Mouse (Mus musculus) embryo, embryonic 10 days (tissue): Measurements from ENCODE around the gene Gspt1.
A peak's percentile ranks its signal among the peaks of the same experiment; 100 is the strongest.
"Not testable (repeated sequence)": the region's sequence is repeated elsewhere in the genome, so short reads cannot be mapped to it uniquely, and the experiment has no call there.

Experiments used
- DNase-seq: peaks from one replicate; pipeline ENCODE4 v3.0.0-alpha.2; 2015; ENCODE audit warnings: low spot score

The Gspt1 gene

GRCm38 (mm10) chr16:11253898-11254722 lies at the start of gene Gspt1:
Gene Gspt1 (minus strand): TSS chr16:11254325.
- DNase-seq = peak; percentile 98

GRCm38 (mm10) chr16:11303741-11304140 lies 49.6 kb upstream of the Gspt1 start:
- no peak for DNase-seq

DNA sequence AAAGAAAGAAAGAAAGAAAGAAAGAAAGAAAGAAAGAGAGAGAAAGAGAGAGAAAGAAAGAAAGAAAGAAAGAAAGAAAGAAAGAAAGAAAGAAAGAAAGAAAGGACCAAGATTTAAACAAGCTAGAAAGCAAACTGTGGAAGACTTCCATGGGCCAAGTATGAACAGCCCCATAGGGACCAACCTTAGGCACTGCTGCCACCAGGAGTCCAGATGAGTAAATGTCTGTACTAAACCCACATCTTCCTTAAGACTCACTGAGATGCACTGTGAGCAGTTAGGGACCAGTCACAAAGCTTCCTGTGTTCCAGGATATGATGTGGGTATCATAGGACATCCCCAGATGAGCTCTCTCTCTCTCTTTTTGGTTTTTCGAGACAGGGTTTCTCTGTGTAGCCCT lies 43.6 kb upstream of the Gspt1 start:
- not testable (repeated sequence) for DNase-seq

GRCm38 (mm10) chr16:11295583-11295982 lies 41.5 kb upstream of the Gspt1 start:
- not testable (repeated sequence) for DNase-seq

DNA sequence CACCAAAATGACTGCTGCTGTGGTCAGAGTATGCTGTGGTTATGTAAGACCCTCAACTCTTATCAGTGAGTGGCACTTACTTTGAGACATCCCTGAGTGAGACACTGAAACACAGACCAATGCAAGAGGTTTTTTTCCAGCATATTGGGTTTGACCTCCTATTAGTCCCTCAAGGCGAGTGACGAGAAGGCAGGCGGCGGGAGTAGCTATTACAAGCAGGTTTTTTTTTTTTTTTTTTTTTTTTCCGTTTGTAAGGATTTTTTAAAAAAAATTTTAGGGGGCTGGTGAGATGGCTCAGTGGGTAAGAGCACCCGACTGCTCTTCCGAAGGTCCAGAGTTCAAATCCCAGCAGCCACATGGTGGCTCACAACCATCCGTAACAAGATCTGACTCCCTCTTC lies 34.7 kb upstream of the Gspt1 start:
- DNase-seq = not testable (repeated sequence)

DNA sequence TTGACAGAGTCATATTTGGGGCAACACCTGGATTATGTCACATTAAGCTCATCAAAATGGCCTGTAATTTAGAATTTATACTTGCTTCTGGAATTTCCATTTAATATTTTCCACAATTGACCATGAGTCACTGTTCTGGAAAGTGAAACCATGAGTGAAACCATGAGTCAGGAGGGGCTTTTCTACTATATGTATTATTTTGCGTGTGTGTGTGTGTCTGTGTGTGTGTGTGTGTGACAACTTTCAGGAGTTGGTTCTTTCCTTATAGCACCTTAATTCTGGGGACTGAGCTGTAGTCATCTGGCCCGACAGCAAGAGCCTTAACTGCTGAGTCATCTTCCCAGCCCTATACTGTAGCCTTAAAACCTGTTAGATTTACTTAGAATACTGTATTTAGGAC lies 31.8 kb upstream of the Gspt1 start:
- DNase-seq = no peak

DNA sequence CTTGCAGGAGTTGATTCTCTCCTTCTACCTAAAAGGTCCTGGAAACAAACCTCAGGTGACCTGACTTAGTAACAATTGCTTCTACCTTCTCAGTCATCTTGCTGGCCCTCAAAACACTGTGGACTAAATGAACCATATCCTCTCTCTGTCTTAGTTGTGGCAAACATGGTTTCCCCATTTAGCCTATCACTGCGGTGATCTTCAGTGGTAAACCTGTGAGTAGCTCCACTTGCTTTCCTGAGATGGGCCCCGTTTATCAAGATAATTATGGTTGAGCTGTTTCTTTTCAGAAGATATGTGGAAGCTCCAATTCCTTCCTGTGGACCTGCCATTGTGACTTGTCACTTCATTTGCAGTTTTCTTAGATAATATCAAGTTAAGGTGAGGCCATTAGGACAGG lies 30.8 kb upstream of the Gspt1 start:
- no peak for DNase-seq

- DNase-seq = no peak
Measured at GRCm38 (mm10) chr16:11282655-11283232, 28.6 kb upstream of the Gspt1 start.

- DNase-seq = no peak
Measured at GRCm38 (mm10) chr16:11278778-11279177, 24.7 kb upstream of the Gspt1 start.

GRCm38 (mm10) chr16:11276888-11277287 lies 22.8 kb upstream of the Gspt1 start:
- DNase-seq = no peak

DNA sequence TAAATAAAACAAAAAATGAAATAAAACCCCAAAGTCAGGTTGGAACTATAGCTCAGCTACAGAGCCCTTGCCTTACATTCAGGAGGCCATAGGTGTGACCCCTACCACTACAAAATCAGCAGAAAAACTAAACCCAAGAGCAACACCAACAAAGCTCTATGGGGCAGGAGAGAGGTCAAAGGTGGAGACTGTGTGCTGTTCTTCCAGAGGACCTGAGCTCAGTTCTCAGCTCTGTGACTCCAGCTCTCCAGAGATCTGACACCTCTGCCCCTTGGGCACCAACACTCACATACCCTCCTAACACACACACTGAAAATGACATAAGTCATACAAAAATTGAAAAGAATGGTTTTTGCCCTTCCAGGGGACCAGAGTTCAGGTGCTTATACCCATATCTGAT lies 16.9 kb upstream of the Gspt1 start:
- no peak for DNase-seq

DNA sequence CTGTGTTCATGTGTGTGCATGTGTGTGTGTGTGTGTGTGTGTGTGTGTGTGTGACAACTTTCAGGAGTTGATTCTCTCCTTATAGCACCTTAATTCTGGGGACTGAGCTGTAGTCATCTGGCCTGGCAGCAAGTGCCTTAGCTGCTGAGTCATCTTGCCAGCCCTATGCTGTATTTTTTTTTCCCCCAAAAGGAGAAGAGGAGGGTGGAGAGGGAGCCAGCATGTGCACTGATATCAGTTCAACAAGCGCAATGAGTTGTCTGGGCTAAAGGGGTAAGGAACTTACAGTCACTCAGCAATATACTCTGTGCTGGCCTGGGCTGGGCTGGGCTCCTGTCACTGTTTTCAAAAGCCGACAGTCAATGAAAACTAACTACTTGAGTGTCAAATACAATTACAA lies 16.5 kb upstream of the Gspt1 start:
- DNase-seq = no peak

- peak; percentile 57 for DNase-seq
Measured at GRCm38 (mm10) chr16:11269808-11270207, 15.7 kb upstream of the Gspt1 start.

- no peak for DNase-seq
Measured at GRCm38 (mm10) chr16:11266556-11266955, 12.4 kb upstream of the Gspt1 start.

- DNase-seq = no peak
Measured at GRCm38 (mm10) chr16:11263266-11263665, 9.1 kb upstream of the Gspt1 start.

DNA sequence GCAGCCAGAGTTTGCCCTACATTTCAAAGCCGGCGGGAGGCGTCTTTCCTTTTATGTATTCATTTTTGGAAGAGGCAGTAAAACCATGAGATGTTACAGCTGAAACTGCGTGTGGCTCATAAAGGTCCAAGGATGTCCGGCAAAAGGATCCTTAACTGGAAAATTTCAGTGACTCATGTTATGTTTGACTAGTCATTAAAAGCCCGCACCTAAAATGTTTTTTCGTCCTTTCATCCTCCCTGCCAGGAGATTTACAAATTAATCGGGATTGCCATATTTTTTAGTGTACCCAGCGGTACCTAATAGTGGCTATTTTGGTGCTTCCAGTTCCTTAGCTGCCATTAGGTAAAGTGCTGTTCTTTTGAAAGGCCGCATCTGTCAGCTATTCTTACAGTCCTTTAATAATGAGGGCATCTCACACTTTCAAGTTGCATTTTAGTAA lies 619 bp upstream of the Gspt1 start:
- DNase-seq = peak; percentile 23

- peak; percentile 54 for DNase-seq
Measured at GRCm38 (mm10) chr16:11253065-11253831, 877 bp downstream of the Gspt1 start.

GRCm38 (mm10) chr16:11247791-11248190 lies 6.3 kb downstream of the Gspt1 start:
- DNase-seq = no peak

DNA sequence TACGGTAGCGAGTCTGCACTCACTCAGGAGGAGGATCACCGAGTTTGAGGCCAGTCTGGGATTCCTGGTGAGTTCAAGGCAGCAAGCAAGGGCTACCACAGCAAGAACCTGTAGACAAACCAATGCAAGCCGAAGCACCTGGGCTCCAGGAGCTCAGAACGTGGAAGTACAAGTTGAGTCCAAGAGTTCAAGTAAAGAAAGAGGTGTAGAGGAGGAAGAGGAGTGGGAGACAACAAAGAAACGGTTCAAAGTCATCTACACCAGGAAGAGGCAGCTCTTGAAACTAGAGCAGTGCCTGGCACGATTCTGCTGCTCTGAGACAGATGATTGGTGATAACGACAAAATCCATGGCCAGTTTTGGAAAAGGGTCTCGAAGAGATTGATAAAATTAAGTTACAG lies 8.4 kb downstream of the Gspt1 start:
- no peak for DNase-seq

DNA sequence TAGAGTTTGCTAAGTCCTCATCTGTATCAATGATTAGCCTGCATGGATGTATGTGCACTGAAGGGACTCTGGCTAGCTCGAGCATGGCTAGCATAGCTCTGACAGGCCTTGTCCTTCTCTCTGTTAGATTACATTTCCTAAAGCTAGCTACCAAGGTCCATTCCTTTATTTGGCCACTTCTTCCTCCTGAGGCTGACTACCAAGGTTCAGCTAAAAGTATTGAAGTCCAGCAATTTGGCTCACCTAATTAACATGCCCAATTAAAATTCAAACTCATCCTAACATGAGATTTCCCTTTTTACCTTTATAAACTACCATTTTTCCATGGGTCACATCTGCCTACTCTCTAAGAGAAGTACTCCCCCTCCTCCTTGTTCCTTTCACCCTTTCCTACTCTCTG lies 11.7 kb downstream of the Gspt1 start:
- DNase-seq = no peak

GRCm38 (mm10) chr16:11217801-11218200 lies 36.3 kb downstream of the Gspt1 start:
- no peak for DNase-seq

DNA sequence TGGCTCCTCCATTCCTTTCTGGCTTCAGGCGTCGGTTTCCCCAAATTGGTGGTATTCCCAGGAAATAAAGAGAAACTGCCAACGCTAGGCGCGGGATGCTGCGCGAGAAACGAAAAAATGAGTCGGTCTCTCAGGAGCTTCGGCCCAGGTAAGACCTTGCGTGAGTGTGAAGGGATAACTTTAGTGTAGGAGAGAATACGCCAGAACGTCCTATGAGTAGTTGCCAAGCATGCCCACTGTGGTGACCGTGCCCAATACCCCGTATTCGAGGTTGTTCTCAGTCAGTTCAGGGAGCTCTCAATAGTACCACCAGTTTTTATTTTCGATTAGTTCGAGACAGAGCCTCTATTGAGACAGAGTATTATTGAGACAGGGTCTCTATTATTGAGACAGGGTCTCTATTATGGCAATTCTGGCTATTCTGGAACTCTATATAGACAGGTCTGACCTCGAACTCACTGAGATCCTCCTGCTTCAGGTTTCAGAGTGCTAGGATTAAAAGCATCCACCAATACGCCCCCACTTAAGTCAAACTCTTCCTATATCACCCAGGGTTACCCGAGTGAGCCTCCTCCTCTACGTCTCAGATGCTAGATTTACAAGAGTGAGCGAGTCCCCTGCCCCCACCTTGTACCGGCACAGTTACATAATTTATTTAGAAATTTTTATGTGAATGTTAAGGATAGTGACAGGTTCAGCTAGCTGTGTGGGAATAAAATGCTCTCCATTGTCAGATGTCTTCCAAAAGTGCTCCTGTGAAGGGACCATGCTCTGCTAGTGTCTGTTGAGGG lies 50.3 kb downstream of the Gspt1 start:
- no peak for DNase-seq
